In the genomic region with DNA sequence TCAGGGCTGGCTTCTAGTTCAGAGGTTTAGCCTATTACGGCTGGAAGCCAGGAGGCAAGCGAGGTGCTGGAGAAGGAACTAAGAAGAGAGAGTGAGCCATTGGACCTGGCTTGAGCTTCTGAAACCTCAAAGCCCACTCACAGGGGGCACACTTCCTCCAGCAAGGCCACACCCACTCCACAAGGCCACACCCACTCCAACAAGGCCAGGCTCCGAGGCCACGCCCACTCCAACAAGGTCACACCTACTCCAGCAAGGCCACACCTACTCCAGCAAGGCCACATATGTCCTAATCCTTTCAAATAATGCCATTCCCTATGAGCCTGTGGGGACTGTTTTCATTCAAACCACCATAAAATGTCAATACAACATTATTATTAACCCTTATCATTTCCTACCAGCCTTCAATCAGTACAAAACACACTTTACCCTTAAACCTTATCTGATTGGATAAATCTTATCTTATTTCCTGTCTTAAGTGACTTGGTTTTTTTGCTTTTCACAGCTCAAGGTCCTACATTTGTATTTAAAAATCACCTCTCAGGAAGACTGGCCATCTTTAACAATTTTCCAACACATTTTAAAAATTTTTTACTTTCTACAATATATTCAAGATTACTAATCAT, we compare ENCODE assay signal across 14 mouse cellular contexts. TPM values are rescaled to one million over a fixed set of nuclear protein-coding genes. Genes with fewer than 3 reads are reported as not detected.
A peak's percentile ranks its signal among the peaks of the same experiment; 100 is the strongest.
DNase-seq lines count a peak whose midpoint lies in the region; ATAC-seq and TF ChIP-seq lines count a peak whose summit lies in the region.
"Had no signal": no experiment of that assay in that cellular context is flagged by ENCODE, and none has a peak within 500 bp of the region (broad histone marks: within the 10 kb centered on the region; RNA-seq: fewer than 3 reads in every experiment).

No protein-coding gene starts in this region.

- TF ChIP-seq CTCF in liver, postnatal 0 days (IDR thresholded peaks at IDR 0.05; ENCODE audit: low read depth) = no peak
- TF ChIP-seq CTCF in midbrain, postnatal 0 days (IDR thresholded peaks at IDR 0.05) = no peak

- WGBS in liver, postnatal 0 days (ENCODE audit: insufficient replicate concordance) = 62% methylated on average over 4 of the region's 4 CpGs
- 81% methylated on average over 4 of the region's 4 CpGs for WGBS in midbrain, postnatal 0 days

- no peak overlapping the region for H3K4me2 ChIP-seq in liver, postnatal 0 days (ENCODE audit: low read depth, low read length)
- H3K4me2 ChIP-seq in midbrain, postnatal 0 days (ENCODE audit: low read depth, low read length, poor library complexity, severe bottlenecking) = no peak overlapping the region

- H3K27ac ChIP-seq in liver, postnatal 0 days (ENCODE audit: low read depth) = no peak overlapping the region
- H3K27ac ChIP-seq in midbrain, postnatal 0 days (ENCODE audit: low read depth, low read length) = no peak overlapping the region

- 0 out of 2 replicates have a peak, but pooled peaks cover 4% of the 10 kb centered on the region for H3K27me3 ChIP-seq in liver, postnatal 0 days (ENCODE audit: insufficient read depth, low read length)
- H3K27me3 ChIP-seq in midbrain, postnatal 0 days (ENCODE audit: insufficient read depth, low read length) = no peaks in the 10 kb centered on the region

- H3K9me3 ChIP-seq in liver, postnatal 0 days (ENCODE audit: low read length) = no peaks in the 10 kb centered on the region
- no peaks in the 10 kb centered on the region for H3K9me3 ChIP-seq in midbrain, postnatal 0 days (ENCODE audit: low read length)

- peak; percentile 33; the same call in 1 of the 2 replicates for ATAC-seq in liver, postnatal 0 days
- ATAC-seq in midbrain, postnatal 0 days (ENCODE audit: low FRiP score) = no peak
- ATAC-seq: forebrain, postnatal 0 days; intestine, postnatal 0 days had no signal

- H3K4me1 ChIP-seq in liver, postnatal 0 days (ENCODE audit: insufficient read depth) = peaks cover 2% of the 10 kb centered on the region; the same call in 1 of the 2 replicates
- no peaks in the 10 kb centered on the region for H3K4me1 ChIP-seq in midbrain, postnatal 0 days (ENCODE audit: insufficient read depth, low read length)

- H3K4me3 ChIP-seq in liver, postnatal 0 days (ENCODE audit: low read depth, low read length) = no peak overlapping the region
- no peak overlapping the region for H3K4me3 ChIP-seq in midbrain, postnatal 0 days (ENCODE audit: low read depth, low read length)

- TF ChIP-seq EP300 in liver, postnatal 0 days (IDR thresholded peaks at IDR 0.05; ENCODE audit: low read depth) = no peak

- peak; percentile 85 for DNase-seq in heart, adult 11 months
- DNase-seq in heart, adult 9 months (ENCODE audit: low spot score in 2 of 2) = no peak
- DNase-seq in B cell, adult 2 months = peak; percentile 43 to 53
- peak; percentile 8 for DNase-seq in adipocyte (ENCODE audit: low spot score)
- DNase-seq in liver, postnatal 0 days = peak; percentile 43
- no peak for DNase-seq in midbrain, postnatal 0 days (ENCODE audit: low spot score)
- no peak for DNase-seq in kidney, adult 11 months
- no peak for DNase-seq in left cerebral cortex, adult 8-10 months (ENCODE audit: low spot score in 2 of 2)
- DNase-seq: forebrain, postnatal 0 days; gastrocnemius, postnatal 36 days; kidney, postnatal 36 days; layer of hippocampus, postnatal 36 days had no signal

- no peaks in the 10 kb centered on the region for H3K36me3 ChIP-seq in liver, postnatal 0 days (replicated peaks; ENCODE audit: insufficient read depth, low read length)
- H3K36me3 ChIP-seq in midbrain, postnatal 0 days (ENCODE audit: insufficient read depth, low read length) = no peaks in the 10 kb centered on the region

- no peak overlapping the region for H3K9ac ChIP-seq in liver, postnatal 0 days (replicated peaks)
- H3K9ac ChIP-seq in midbrain, postnatal 0 days (replicated peaks; ENCODE audit: low read length, poor library complexity, severe bottlenecking) = no peak overlapping the region
- H3K9ac ChIP-seq: forebrain, postnatal 0 days had no signal

RNA-seq across cellular contexts. Expression of gene Msrb3, which starts 5.1 kb away (rescaled TPM):
- 2.5 and 2.7 TPM in 2 replicates for polyA plus RNA-seq in liver, postnatal 0 days (2015; fragmentation: Nextera tagmentation; extraction: Ambion mirVana)
- 5.6 and 10.2 TPM in 2 replicates for total RNA-seq in midbrain, postnatal 0 days (2014; rRNA removed)
- 0.72 and 1.0 TPM in 2 replicates for polyA plus RNA-seq in midbrain, postnatal 0 days (2015; fragmentation: Nextera tagmentation; extraction: Ambion mirVana)
- total RNA-seq in left cerebral cortex, adult 8-10 months (2022) = 1 to 10 TPM; 5.4 to 6.6 (median 6.2) TPM
- total RNA-seq: neutrophil, adult 5-6 weeks had no signal

Comparison
In these comparisons a context has a peak if more than half of its experiments do, and no peak if none do; other contexts are left out.
1. DNase-seq: peak in heart, adult 11 months (single experiment), B cell, adult 2 months (2 of 2), adipocyte (single experiment) and liver, postnatal 0 days (single experiment); none in heart, adult 9 months (0 of 2), midbrain, postnatal 0 days (single experiment), kidney, adult 11 months (single experiment) and left cerebral cortex, adult 8-10 months (0 of 2).